Mouse (Mus musculus) stomach, embryonic 16.5 days (tissue): ENCODE measurements around the gene Olfr532. TPM values are rescaled to one million over a fixed set of nuclear protein-coding genes. Genes with fewer than 3 reads are reported as not detected.
"Not testable (repeated sequence)": the region's sequence is repeated elsewhere in the genome, so short reads cannot be mapped to it uniquely, and the experiment has no call there.

ENCODE experiments used
- ATAC-seq: fragments of 200-750 bp; cut with Nextera tagmentation; 2 replicates; pipeline ENCODE4 v1.8.0; 2017; ENCODE audit warnings: moderate number of reproducible peaks, moderate TSS enrichment; ENCODE audit not compliant: insufficient read depth, low FRiP score
- H3K27ac ChIP-seq: fragments of 300-500 bp; sonication (generic); 2 replicates; pipeline ENCODE4 v1.5.1; 2014; ENCODE audit warnings: low read length
- H3K27me3 ChIP-seq: fragments of 300-500 bp; sonication (generic); 2 replicates; pipeline ENCODE4 v1.6.1; 2014; ENCODE audit warnings: low read length, control low read depth, mixed read lengths; ENCODE audit not compliant: control insufficient read depth, insufficient read depth
- H3K36me3 ChIP-seq: fragments of 300-500 bp; sonication (generic); 2 replicates; pipeline ENCODE4 v1.6.1; 2014; ENCODE audit warnings: low read length; ENCODE audit not compliant: control insufficient read depth, insufficient read depth
- H3K4me1 ChIP-seq: fragments of 300-500 bp; sonication (generic); 2 replicates; pipeline ENCODE4 v1.6.1; 2014; ENCODE audit warnings: low read length, control low read depth, mixed read lengths; ENCODE audit not compliant: control insufficient read depth, insufficient read depth
- H3K4me2 ChIP-seq: fragments of 300-500 bp; sonication (generic); 2 replicates; pipeline ENCODE4 v1.6.1; 2014; ENCODE audit warnings: low read depth, low read length, mixed read lengths
- H3K4me3 ChIP-seq: fragments of 300-500 bp; sonication (generic); replicated peaks from 2 replicates; pipeline ENCODE4 v1.5.1; 2014; ENCODE audit warnings: mild to moderate bottlenecking, low read length
- H3K9ac ChIP-seq: fragments of 300-500 bp; sonication (generic); 2 replicates; pipeline ENCODE4 v1.6.1; 2014; ENCODE audit warnings: low read length
- H3K9me3 ChIP-seq: fragments of 300-500 bp; sonication (generic); replicated peaks from 2 replicates; pipeline ENCODE4 v1.6.1; 2016; ENCODE audit warnings: low read length, control low read depth; ENCODE audit not compliant: control insufficient read depth
- WGBS: fragments of 180-500 bp; shearing (Covaris S2); extraction: QIAGEN DNeasy Blood & Tissue Kit; methylation state at CpG from one replicate; pipeline ENCODE4 v1.1.7; 2014; 5-methylcytosine and 5-hydroxymethylcytosine counted together
- polyA plus RNA-seq: library from polyadenylated mRNA; unstranded; fragments of >200 nt; fragmentation: Nextera tagmentation; extraction: Ambion mirVana; gene quantifications from 2 replicates; pipeline ENCODE4 v1.2.1, GENCODE M21; 2015

Olfr532 gene
- not detected in 2 replicates for polyA plus RNA-seq

GRCm38 (mm10) chr7:140421539-140421938, at the start of gene Olfr532:
TSS of gene Olfr532 (minus strand) at chr7:140421639.
- no peaks in the 10 kb centered on the region for H3K36me3 ChIP-seq
- no peak for ATAC-seq
- 87% methylated on average over 1 of the region's 1 CpGs for WGBS
- no peak within 1 kb of the TSS for H3K4me2 ChIP-seq
- H3K9me3 ChIP-seq, result no peaks in the 10 kb centered on the region
- H3K9ac ChIP-seq, result no peak within 1 kb of the TSS
- H3K4me1 ChIP-seq, result no peaks in the 10 kb centered on the region
- H3K4me3 ChIP-seq, result no peak within 1 kb of the TSS
- no peak within 1 kb of the TSS for H3K27ac ChIP-seq
- H3K27me3 ChIP-seq, result no peaks in the 10 kb centered on the region

DNA sequence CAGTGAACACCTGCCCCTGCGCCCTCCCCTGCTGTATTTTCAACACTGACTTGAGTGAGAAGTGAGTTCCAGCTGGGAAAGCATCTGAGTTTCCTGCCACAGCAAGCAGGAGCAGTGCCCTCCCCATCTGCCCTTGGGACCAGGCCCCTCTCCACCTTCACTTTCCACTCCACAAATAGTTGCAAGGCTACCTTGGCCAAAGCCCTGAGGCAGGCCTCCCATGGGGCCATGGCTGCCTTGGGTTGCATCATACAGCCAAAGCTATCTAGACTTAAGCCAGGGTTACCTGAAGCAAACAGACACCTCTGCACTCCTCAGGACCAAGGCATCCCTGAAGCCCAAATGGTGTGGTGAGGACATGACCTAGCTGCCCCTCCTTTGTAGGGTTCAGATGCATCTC, 41.6 kb upstream of the Olfr532 start, which contains the start of gene Olfr533:
Olfr533 (plus strand) TSS at position 301 of the 400 bp plus-strand sequence.
- ATAC-seq, H3K27ac ChIP-seq, H3K36me3 ChIP-seq, H3K4me1 ChIP-seq, H3K27me3 ChIP-seq, H3K9ac ChIP-seq, H3K4me3 ChIP-seq, H3K9me3 ChIP-seq, H3K4me2 ChIP-seq: not testable (repeated sequence)
- WGBS, result 43% methylated on average over 1 of the region's 1 CpGs

DNA sequence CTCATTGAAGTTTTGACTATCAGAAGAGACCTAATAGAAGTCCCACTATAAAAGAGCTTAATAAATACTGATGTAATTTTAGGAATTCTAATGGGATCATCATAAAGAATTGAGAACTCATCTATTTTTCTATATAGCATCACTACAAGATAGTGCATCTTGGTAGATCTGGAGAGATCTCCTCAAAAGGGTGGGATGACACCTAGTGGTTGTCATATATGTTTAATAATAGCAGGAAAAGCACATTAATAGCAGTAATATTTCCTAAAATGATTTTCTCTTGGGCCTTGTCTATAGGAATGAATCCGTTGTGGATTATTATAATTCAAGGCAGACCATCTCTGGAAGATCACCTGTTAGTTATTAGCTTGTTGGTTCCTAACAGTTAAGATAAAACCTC, 21.7 kb upstream of the Olfr532 start:
- H3K4me1 ChIP-seq, result no peaks in the 10 kb centered on the region
- WGBS, result 74% methylated on average over 1 of the region's 1 CpGs
- no peak overlapping the region for H3K9ac ChIP-seq
- H3K27ac ChIP-seq, result no peak overlapping the region
- ATAC-seq, result no peak
- H3K4me2 ChIP-seq, result no peak overlapping the region
- no peaks in the 10 kb centered on the region for H3K9me3 ChIP-seq
- H3K4me3 ChIP-seq, result no peak overlapping the region
- no peaks in the 10 kb centered on the region for H3K36me3 ChIP-seq
- no peaks in the 10 kb centered on the region for H3K27me3 ChIP-seq

GRCm38 (mm10) chr7:140402818-140403217, 18.6 kb downstream of the Olfr532 start, which contains the start of gene Olfr531:
TSS of gene Olfr531 (minus strand) at chr7:140402918.
- H3K9me3 ChIP-seq, result no peaks in the 10 kb centered on the region
- no peak within 1 kb of the TSS for H3K4me2 ChIP-seq
- no peak within 1 kb of the TSS for H3K27ac ChIP-seq
- H3K36me3 ChIP-seq, result no peaks in the 10 kb centered on the region
- H3K4me3 ChIP-seq, result no peak within 1 kb of the TSS
- 90% methylated on average over 1 of the region's 1 CpGs for WGBS
- no peaks in the 10 kb centered on the region for H3K4me1 ChIP-seq
- H3K9ac ChIP-seq, result no peak within 1 kb of the TSS
- ATAC-seq, result no peak
- no peaks in the 10 kb centered on the region for H3K27me3 ChIP-seq

DNA sequence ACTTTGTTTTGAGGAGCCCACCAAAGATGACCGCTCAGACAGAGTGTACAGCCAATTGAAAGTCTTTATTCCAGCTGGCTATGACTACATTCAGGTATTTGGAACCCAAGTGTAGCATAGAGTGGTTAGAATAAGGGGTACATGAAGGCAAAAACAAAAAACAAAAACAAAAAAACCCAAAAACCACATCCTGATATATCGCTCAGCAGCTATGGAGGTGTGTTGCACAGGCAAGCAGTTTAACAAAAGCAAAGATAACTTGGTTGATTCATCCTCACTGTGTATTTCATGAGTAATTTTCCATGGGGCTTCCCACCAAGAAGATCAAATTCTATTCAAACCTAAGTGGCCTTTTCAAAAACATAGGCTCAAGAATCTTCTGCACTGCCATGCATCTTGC, 44.5 kb downstream of the Olfr532 start:
- Histone ChIP-seq H3K4me2 (no peak overlapping the region), H3K4me1 (no peaks in the 10 kb centered on the region), H3K27ac (no peak overlapping the region), H3K9me3 (no peaks in the 10 kb centered on the region), H3K9ac (no peak overlapping the region), H3K36me3 (no peaks in the 10 kb centered on the region), H3K4me3 (no peak overlapping the region), H3K27me3 (no peaks in the 10 kb centered on the region)
- 94% methylated on average over 2 of the region's 2 CpGs for WGBS
- ATAC-seq, result no peak

- 39% methylated on average over 1 of the region's 1 CpGs for WGBS
- H3K9ac ChIP-seq, result no peak within 1 kb of the TSS
These were observed 45.2 kb downstream of the Olfr532 start, which contains the start of gene Olfr530 for GRCm38 (mm10) chr7:140376231-140376630. TSS of gene Olfr530 (minus strand) at chr7:140376331.

DNA sequence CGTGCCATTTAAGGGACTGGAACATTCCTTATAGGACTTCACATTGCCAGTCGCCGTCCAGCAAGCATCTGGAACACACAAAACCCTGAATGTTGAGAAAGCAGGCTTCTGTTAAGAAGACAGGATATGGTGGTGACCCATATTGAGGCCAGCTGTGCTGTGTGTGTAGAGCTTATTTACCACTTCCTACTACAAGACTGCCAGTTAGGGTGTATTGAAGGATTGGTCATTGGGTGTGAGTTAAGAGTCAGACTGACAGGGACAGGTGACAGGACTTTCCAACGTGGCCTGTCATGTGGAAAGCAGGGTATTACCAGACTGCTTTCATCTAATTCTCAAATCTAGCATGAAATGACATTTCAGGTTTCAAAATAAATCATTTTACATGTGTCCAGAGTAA, 47.1 kb downstream of the Olfr532 start:
- no peak overlapping the region for H3K4me3 ChIP-seq
- H3K4me2 ChIP-seq, result no peak overlapping the region
- no peaks in the 10 kb centered on the region for H3K36me3 ChIP-seq
- no peak overlapping the region for H3K9ac ChIP-seq
- H3K9me3 ChIP-seq, result no peaks in the 10 kb centered on the region
- no peaks in the 10 kb centered on the region for H3K4me1 ChIP-seq
- H3K27ac ChIP-seq, result no peak overlapping the region
- WGBS, result 70% methylated on average over 4 of the region's 4 CpGs
- no peak for ATAC-seq
- no peaks in the 10 kb centered on the region for H3K27me3 ChIP-seq

More at GRCm38 (mm10) chr7:140376231-140376630, 45.2 kb downstream of the Olfr532 start, which contains the start of gene Olfr530:
- no peak for ATAC-seq
- Histone ChIP-seq H3K9me3 (no peaks in the 10 kb centered on the region), H3K27me3 (no peaks in the 10 kb centered on the region), H3K27ac (no peak within 1 kb of the TSS), H3K4me2 (no peak within 1 kb of the TSS), H3K4me1 (no peaks in the 10 kb centered on the region), H3K36me3 (no peaks in the 10 kb centered on the region), H3K4me3 (no peak within 1 kb of the TSS)

Other genes with a start within 250 kb of the Olfr532 start
- not detected in 2 replicates for gene Olfr523, start 248.4 kb downstream of the Olfr532 start, polyA plus RNA-seq
- not detected in 2 replicates for gene Olfr524, start 215.7 kb downstream of the Olfr532 start, polyA plus RNA-seq
- gene Cd163l1, start 203.4 kb downstream of the Olfr532 start, polyA plus RNA-seq, result 0.10 and 0.15 TPM in 2 replicates
- not detected in 2 replicates for gene 5830411N06Rik, start 174.4 kb downstream of the Olfr532 start, polyA plus RNA-seq
- gene Olfr525, start 100.8 kb downstream of the Olfr532 start, polyA plus RNA-seq, result not detected in 2 replicates
- gene Olfr527, start 87.6 kb downstream of the Olfr532 start, polyA plus RNA-seq, result not detected in 2 replicates
- not detected in 2 replicates for gene Olfr60, start 60.0 kb downstream of the Olfr532 start, polyA plus RNA-seq
- gene Olfr530, start 45.3 kb downstream of the Olfr532 start, polyA plus RNA-seq, result not detected in 2 replicates
- gene Olfr531, start 18.7 kb downstream of the Olfr532 start, polyA plus RNA-seq, result not detected in 2 replicates
- gene Olfr533, start 41.7 kb upstream of the Olfr532 start, polyA plus RNA-seq, result not detected in 2 replicates
- not detected in 2 replicates for gene Olfr535, start 62.6 kb upstream of the Olfr532 start, polyA plus RNA-seq
- not detected in 2 replicates for gene Olfr536, start 85.8 kb upstream of the Olfr532 start, polyA plus RNA-seq
- gene Olfr538, start 146.2 kb upstream of the Olfr532 start, polyA plus RNA-seq, result not detected in 2 replicates
- 0.01 and 0.02 TPM in 2 replicates for gene Olfr46, start 179.6 kb upstream of the Olfr532 start, polyA plus RNA-seq
- gene Olfr61, start 207.3 kb upstream of the Olfr532 start, polyA plus RNA-seq, result not detected in 2 replicates
- gene Olfr53, start 224.8 kb upstream of the Olfr532 start, polyA plus RNA-seq, result not detected in 2 replicates
- gene Olfr539, start 238.3 kb upstream of the Olfr532 start, polyA plus RNA-seq, result not detected in 2 replicates